Mouse (Mus musculus) midbrain, embryonic 11.5 days (tissue): ENCODE measurements around the gene Crx. TPM values are rescaled to one million over a fixed set of nuclear protein-coding genes. Genes with fewer than 3 reads are reported as not detected.
"Not testable (repeated sequence)": the region's sequence is repeated elsewhere in the genome, so short reads cannot be mapped to it uniquely, and the experiment has no call there.

Experiments used
- ATAC-seq: fragments of 200-750 bp; cut with Nextera tagmentation; 2 replicates; pipeline ENCODE4 v1.8.0; 2017; ENCODE audit warnings: moderate TSS enrichment, moderate library complexity; ENCODE audit not compliant: low FRiP score
- DNase-seq: peaks from one replicate; pipeline ENCODE4 v3.0.0; 2015; ENCODE audit warnings: low spot score; ENCODE audit errors: missing footprints
- H3K27ac ChIP-seq: fragments of 300-500 bp; sonication (generic); 2 replicates; pipeline ENCODE4 v1.5.1; 2014; ENCODE audit warnings: low read depth, low read length
- H3K27me3 ChIP-seq: fragments of 300-500 bp; sonication (generic); 2 replicates; pipeline ENCODE4 v1.6.1; 2014; ENCODE audit warnings: mild to moderate bottlenecking, low read length, moderate library complexity, mixed read lengths; ENCODE audit not compliant: control insufficient read depth, insufficient read depth
- H3K36me3 ChIP-seq: fragments of 300-500 bp; sonication (generic); 2 replicates; pipeline ENCODE4 v1.6.1; 2014; ENCODE audit warnings: mild to moderate bottlenecking, low read length, moderate library complexity, mixed read lengths; ENCODE audit not compliant: control insufficient read depth, insufficient read depth
- H3K4me1 ChIP-seq: fragments of 300-500 bp; sonication (generic); 2 replicates; pipeline ENCODE4 v1.6.1; 2014; ENCODE audit warnings: low read length; ENCODE audit not compliant: control insufficient read depth, insufficient read depth
- H3K4me2 ChIP-seq: fragments of 300-500 bp; sonication (generic); 2 replicates; pipeline ENCODE4 v1.6.1; 2014; ENCODE audit warnings: mild to moderate bottlenecking, moderate library complexity
- H3K4me3 ChIP-seq: fragments of 300-500 bp; sonication (generic); 2 replicates; pipeline ENCODE4 v1.5.1; 2014; ENCODE audit warnings: low read depth, low read length
- H3K9ac ChIP-seq: fragments of 300-500 bp; sonication (generic); 2 replicates; pipeline ENCODE4 v1.6.1; 2014; ENCODE audit warnings: low read length
- H3K9me3 ChIP-seq: fragments of 300-500 bp; sonication (generic); 2 replicates; pipeline ENCODE4 v1.6.1; 2016; ENCODE audit warnings: low read length; ENCODE audit not compliant: control insufficient read depth
- WGBS: fragments of 180-500 bp; shearing (Covaris S2); extraction: QIAGEN DNeasy Blood & Tissue Kit; methylation state at CpG from one replicate; pipeline ENCODE4 v1.1.7; 2014; 5-methylcytosine and 5-hydroxymethylcytosine counted together
- polyA plus RNA-seq: library from polyadenylated mRNA; unstranded; fragments of >200 nt; fragmentation: Nextera tagmentation; extraction: Ambion mirVana; gene quantifications from 2 replicates; pipeline ENCODE4 v1.2.1, GENCODE M21; 2014

Gene Crx
- polyA plus RNA-seq, result 0.20 and 0.51 TPM in 2 replicates

GRCm38 (mm10) chr7:15879756-15880155 lies at the start of gene Crx:
Crx (minus strand) TSS chr7:15879968.
- WGBS, result 29% methylated on average over 4 of the region's 4 CpGs
- Histone ChIP-seq H3K27me3 (no peaks in the 10 kb centered on the region), H3K36me3 (no peaks in the 10 kb centered on the region), H3K4me3 (no peak within 1 kb of the TSS), H3K4me2 (no peak within 1 kb of the TSS), H3K9me3 (no peaks in the 10 kb centered on the region), H3K9ac (no peak within 1 kb of the TSS), H3K27ac (no peak within 1 kb of the TSS), H3K4me1 (peaks cover 3% of the 10 kb centered on the region)
- no peak for DNase-seq
- no peak for ATAC-seq

- WGBS, result under 1% methylated on average over 33 of the region's 33 CpGs
- peak within 1 kb of the TSS; percentile 82 for H3K9ac ChIP-seq
- H3K27ac ChIP-seq, result peak within 1 kb of the TSS; percentile 65
These were observed 42.5 kb upstream of the Crx start, which contains the start of gene Selenow for GRCm38 (mm10) chr7:15922220-15922773. Selenow (minus strand) TSS chr7:15922402.

GRCm38 (mm10) chr7:15921796-15922195 lies 42.0 kb upstream of the Crx start:
- ATAC-seq (peak; percentile 67), DNase-seq (no peak)

More at GRCm38 (mm10) chr7:15922220-15922773, 42.5 kb upstream of the Crx start, which contains the start of gene Selenow:
- peak; percentile 100 for DNase-seq
- Histone ChIP-seq H3K4me3 (peak within 1 kb of the TSS; percentile 65), H3K4me2 (peak within 1 kb of the TSS; percentile 86), H3K9me3 (no peaks in the 10 kb centered on the region), H3K36me3 (peaks cover 14% of the 10 kb centered on the region), H3K4me1 (peaks cover 15% of the 10 kb centered on the region), H3K27me3 (no peaks in the 10 kb centered on the region)
- peak; percentile 96 for ATAC-seq

GRCm38 (mm10) chr7:15920645-15921190 lies 41.0 kb upstream of the Crx start:
- Histone ChIP-seq H3K27ac (no peak overlapping the region), H3K4me1 (peaks cover 15% of the 10 kb centered on the region), H3K36me3 (peaks cover 16% of the 10 kb centered on the region), H3K9me3 (no peaks in the 10 kb centered on the region), H3K4me3 (peak overlapping the region; percentile 65), H3K27me3 (no peaks in the 10 kb centered on the region), H3K4me2 (peak overlapping the region; percentile 86), H3K9ac (peak overlapping the region; percentile 82)
- 96% methylated on average over 6 of the region's 6 CpGs for WGBS
- ATAC-seq, result no peak
- DNase-seq, result peak; percentile 57

More at GRCm38 (mm10) chr7:15921796-15922195, 42.0 kb upstream of the Crx start:
- Histone ChIP-seq H3K36me3 (peaks cover 16% of the 10 kb centered on the region), H3K4me1 (peaks cover 15% of the 10 kb centered on the region), H3K9me3 (no peaks in the 10 kb centered on the region), H3K4me3 (peak overlapping the region; percentile 65), H3K27me3 (no peaks in the 10 kb centered on the region), H3K27ac (peak overlapping the region; percentile 65; the same call in 1 of the 2 replicates), H3K4me2 (peak overlapping the region; percentile 86), H3K9ac (peak overlapping the region; percentile 82)
- WGBS, result 1% methylated on average over 10 of the region's 10 CpGs

- H3K27ac ChIP-seq, result no peak overlapping the region
- H3K4me1 ChIP-seq, result peaks cover 15% of the 10 kb centered on the region
- H3K36me3 ChIP-seq, result peaks cover 16% of the 10 kb centered on the region
- H3K27me3 ChIP-seq, result no peaks in the 10 kb centered on the region
- no peak overlapping the region; the same call in 1 of the 2 replicates for H3K4me3 ChIP-seq
- 90% methylated on average over 9 of the region's 9 CpGs for WGBS
- H3K4me2 ChIP-seq, result peak overlapping the region; percentile 86
- ATAC-seq, result no peak
- peak; percentile 83 for DNase-seq
- H3K9ac ChIP-seq, result no peak overlapping the region
- no peaks in the 10 kb centered on the region for H3K9me3 ChIP-seq
These were observed 40.2 kb upstream of the Crx start for GRCm38 (mm10) chr7:15919947-15920346.

- no peak overlapping the region for H3K4me2 ChIP-seq
- peaks cover 15% of the 10 kb centered on the region for H3K4me1 ChIP-seq
- H3K4me3 ChIP-seq, result no peak overlapping the region
- ATAC-seq (no peak), DNase-seq (no peak)
- no peaks in the 10 kb centered on the region for H3K27me3 ChIP-seq
- no peak overlapping the region for H3K27ac ChIP-seq
- peaks cover 16% of the 10 kb centered on the region for H3K36me3 ChIP-seq
- no peaks in the 10 kb centered on the region for H3K9me3 ChIP-seq
- H3K9ac ChIP-seq, result no peak overlapping the region
These were observed 38.6 kb upstream of the Crx start for GRCm38 (mm10) chr7:15918371-15918770.

GRCm38 (mm10) chr7:15916996-15917395 lies 37.2 kb upstream of the Crx start:
- Histone ChIP-seq H3K4me3 (no peak overlapping the region), H3K4me2 (no peak overlapping the region), H3K4me1 (peaks cover 12% of the 10 kb centered on the region), H3K9me3 (no peaks in the 10 kb centered on the region), H3K27ac (no peak overlapping the region), H3K27me3 (no peaks in the 10 kb centered on the region), H3K9ac (no peak overlapping the region), H3K36me3 (peaks cover 16% of the 10 kb centered on the region)
- 92% methylated on average over 4 of the region's 4 CpGs for WGBS
- DNase-seq (peak; percentile 76), ATAC-seq (no peak)

GRCm38 (mm10) chr7:15916134-15916723 lies 36.5 kb upstream of the Crx start:
- 78% methylated on average over 3 of the region's 3 CpGs for whole genome bisulfite sequencing
- no peak for ATAC-seq
- H3K9ac ChIP-seq, result no peak overlapping the region

GRCm38 (mm10) chr7:15915695-15916094 lies 35.9 kb upstream of the Crx start:
- DNase-seq, result peak; percentile 51
- peaks cover 16% of the 10 kb centered on the region for H3K36me3 ChIP-seq
- not testable (repeated sequence) for H3K27ac ChIP-seq, H3K4me1 ChIP-seq, H3K27me3 ChIP-seq, H3K4me2 ChIP-seq, H3K4me3 ChIP-seq, H3K9me3 ChIP-seq, H3K9ac ChIP-seq, ATAC-seq
- WGBS, result 93% methylated on average over 4 of the region's 4 CpGs

More at GRCm38 (mm10) chr7:15916134-15916723, 36.5 kb upstream of the Crx start:
- H3K27ac ChIP-seq, result no peak overlapping the region
- H3K27me3 ChIP-seq, result no peaks in the 10 kb centered on the region
- H3K4me3 ChIP-seq, result no peak overlapping the region
- H3K4me2 ChIP-seq, result no peak overlapping the region
- DNase-seq, result peak; percentile 79
- no peaks in the 10 kb centered on the region for H3K9me3 ChIP-seq
- peaks cover 16% of the 10 kb centered on the region for H3K36me3 ChIP-seq
- H3K4me1 ChIP-seq, result peaks cover 10% of the 10 kb centered on the region
